Mouse (Mus musculus): ENCODE results near the gene Olfr1352. TPM values are rescaled to one million over a fixed set of nuclear protein-coding genes. Genes with fewer than 3 reads are reported as not detected.
"Not testable (repeated sequence)": the region's sequence is repeated elsewhere in the genome, so short reads cannot be mapped to it uniquely, and the experiment has no call there.

Olfr1352 gene
- not detected for total RNA-seq (2021)
- long read RNA-seq, experiment 1 = 0 reads
- long read RNA-seq, experiment 2 = 0 reads

DNA sequence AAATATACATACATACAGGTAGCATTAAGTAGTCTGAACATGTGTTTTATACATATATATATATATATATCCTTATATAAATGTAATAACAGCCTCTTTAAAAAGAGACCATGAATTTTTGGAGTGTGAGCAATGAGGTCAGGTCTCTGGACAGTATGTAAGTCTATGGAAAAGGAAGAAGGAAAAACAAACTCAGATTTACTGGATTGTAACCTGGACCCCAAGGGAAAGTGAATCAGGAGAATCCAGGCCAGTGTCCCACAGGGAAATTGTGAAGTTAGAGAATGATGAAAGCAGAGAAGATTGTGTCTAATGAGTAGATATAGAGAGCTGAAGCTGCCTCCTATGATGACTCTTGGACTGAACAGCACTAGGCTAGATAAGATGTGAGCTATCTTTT lies at the start of gene Olfr1352:
Olfr1352 (plus strand) TSS at position 301 of the 400 bp plus-strand sequence.
- no peak for DNase-seq (ENCODE audit: low spot score in 2 of 2)
- intact Hi-C loops (cut with DNase I) = no loop called here

DNA sequence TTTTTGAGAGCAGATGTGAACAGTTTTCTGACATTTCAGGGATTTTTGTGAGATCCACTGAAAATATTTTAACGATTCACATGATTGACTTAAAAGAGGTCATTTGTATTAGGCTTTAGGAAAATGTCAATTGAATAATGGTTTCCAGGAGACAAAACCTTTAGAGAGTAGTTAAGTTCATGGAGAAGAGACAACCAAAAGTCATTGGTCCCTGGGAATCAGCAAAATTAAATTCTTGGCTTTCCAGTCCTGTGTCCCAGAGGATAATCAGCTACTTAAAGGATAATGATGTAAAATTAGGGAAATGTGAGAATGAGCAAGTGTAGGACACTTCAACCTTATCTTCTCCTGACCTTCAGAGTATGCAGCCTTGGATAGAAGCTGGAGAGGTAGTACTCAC lies 30.5 kb upstream of the Olfr1352 start, which contains the start of gene Olfr8:
Olfr8 (plus strand) TSS at position 301 of the 400 bp plus-strand sequence.
- intact Hi-C loops (cut with DNase I); DNase-seq (ENCODE audit: low spot score in 2 of 2): not testable (repeated sequence)

DNA sequence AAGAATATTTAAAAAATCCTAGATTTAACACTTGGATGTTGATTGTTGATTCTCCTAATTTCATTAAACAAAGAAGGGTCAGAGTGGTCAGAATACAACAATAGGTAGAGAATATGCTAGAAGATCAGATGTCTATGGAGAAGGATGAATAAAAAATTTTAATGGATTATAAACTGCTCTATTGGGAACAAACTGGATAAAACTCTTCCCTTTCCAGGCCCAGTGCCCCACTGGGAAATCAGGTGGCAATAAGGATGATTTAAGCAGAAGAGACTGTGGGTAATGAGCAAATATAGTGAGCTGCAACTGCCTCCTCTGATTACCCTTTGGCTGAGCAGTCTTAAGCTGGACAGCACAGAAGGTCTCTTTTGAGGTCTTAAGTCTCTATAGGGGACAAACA lies 17.8 kb upstream of the Olfr1352 start, which contains the start of gene Olfr1353:
Olfr1353 (plus strand) TSS at position 301 of the 400 bp plus-strand sequence.
- intact Hi-C loops (cut with DNase I); DNase-seq (ENCODE audit: low spot score in 2 of 2): not testable (repeated sequence)

DNA sequence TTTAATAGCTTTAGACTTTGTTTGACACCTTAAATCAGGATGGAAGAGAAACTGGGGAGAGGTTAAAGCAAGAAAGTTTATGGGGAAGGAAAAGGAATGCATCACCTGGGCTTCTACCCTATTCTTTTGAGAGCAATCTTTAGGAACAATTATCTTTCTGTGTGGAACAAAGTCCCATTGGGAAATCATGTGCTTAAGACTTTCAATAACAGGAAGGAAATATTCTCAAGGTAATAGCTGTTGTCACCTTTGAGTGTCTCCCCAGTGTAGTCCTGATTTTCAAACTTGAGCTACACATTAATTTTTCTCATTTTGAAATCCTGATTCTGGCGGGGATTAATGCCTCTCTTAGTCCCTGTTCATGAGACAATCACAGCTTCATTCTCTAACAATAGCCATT lies 31.3 kb downstream of the Olfr1352 start, which contains the start of gene Olfr1351:
Olfr1351 (plus strand) TSS at position 301 of the 400 bp plus-strand sequence.
- DNase-seq (ENCODE audit: low spot score in 2 of 2) = no peak
- intact Hi-C loops (cut with DNase I) = no loop called here

DNA sequence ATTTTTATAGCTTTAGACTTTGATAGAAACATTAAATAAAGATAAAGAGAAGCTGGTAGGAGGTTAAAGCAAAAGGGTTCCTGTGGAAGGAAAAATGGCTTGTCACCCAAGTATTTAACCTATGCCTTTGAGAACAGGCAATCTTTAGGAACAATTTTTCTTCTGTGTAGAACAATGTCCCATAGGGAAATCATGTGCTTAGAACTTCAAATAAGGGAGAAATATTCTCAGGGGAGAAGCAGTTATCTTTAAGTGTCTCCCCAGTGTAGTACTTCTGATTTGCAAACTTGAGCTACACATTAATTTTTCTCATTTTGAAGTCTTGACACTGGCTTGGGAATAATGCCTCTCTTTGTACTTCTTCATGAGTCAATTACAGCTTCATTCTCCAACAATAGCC lies 47.6 kb downstream of the Olfr1352 start, which contains the start of gene Olfr57:
Olfr57 (plus strand) TSS at position 301 of the 400 bp plus-strand sequence.
- DNase-seq (ENCODE audit: low spot score in 2 of 2) = no peak
- intact Hi-C loops (cut with DNase I) = no loop called here

Other genes starting within 250 kb of the Olfr1352 start
- gene Ccdc105, start 228.0 kb upstream of the Olfr1352 start, total RNA-seq (2021) = under 1 TPM; 0.46 to 0.51 TPM
- 10 to 100 TPM; 13.2 to 13.4 TPM for gene Slc1a6, start 200.6 kb upstream of the Olfr1352 start, total RNA-seq (2021)
- gene Olfr1356, start 128.9 kb upstream of the Olfr1352 start, total RNA-seq (2021) = not detected
- not detected for gene Olfr1355, start 105.5 kb upstream of the Olfr1352 start, total RNA-seq (2021)
- gene Olfr1354, start 67.9 kb upstream of the Olfr1352 start, total RNA-seq (2021) = not detected
- gene Olfr8, start 30.4 kb upstream of the Olfr1352 start, total RNA-seq (2021) = not detected
- not detected for gene Olfr1353, start 17.7 kb upstream of the Olfr1352 start, total RNA-seq (2021)
- gene Olfr1351, start 31.4 kb downstream of the Olfr1352 start, total RNA-seq (2021) = not detected
- not detected for gene Olfr57, start 47.7 kb downstream of the Olfr1352 start, total RNA-seq (2021)
- 10 to 100 TPM; 22.4 to 24.0 TPM for gene 2610008E11Rik, start 116.5 kb downstream of the Olfr1352 start, total RNA-seq (2021)
- gene Vmn2r80, start 167.7 kb downstream of the Olfr1352 start, total RNA-seq (2021) = not detected